In the genomic region with DNA sequence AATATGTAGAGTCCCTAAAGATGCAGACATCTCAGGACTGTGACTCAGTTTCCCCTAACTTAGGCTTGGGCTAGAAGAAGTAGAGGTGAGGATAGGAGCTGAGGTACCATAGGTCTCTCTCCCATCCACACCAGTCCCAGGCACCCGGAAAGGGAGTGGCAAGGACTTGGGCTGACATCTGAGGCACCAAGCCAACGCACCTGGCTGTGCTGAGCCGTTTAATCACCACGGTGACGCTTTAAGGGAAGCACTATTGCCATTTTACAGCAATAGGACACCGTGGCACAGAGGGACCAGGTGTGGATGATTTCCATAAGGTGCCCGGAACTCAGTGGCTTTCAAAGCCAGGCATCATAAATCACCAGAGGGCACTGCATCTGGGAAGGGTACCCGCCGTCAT, we compare ENCODE assay signal across 26 mouse cellular contexts. TPM values are rescaled to one million over a fixed set of nuclear protein-coding genes. Genes with fewer than 3 reads are reported as not detected.
"Had no signal": no experiment of that assay in that cellular context is flagged by ENCODE, and none has a peak within 500 bp of the region (broad histone marks: within the 10 kb centered on the region; RNA-seq: fewer than 3 reads in every experiment).

No protein-coding gene starts in this region.

- ATAC-seq: midbrain, embryonic 13.5 days had no signal

- H3K4me2 ChIP-seq: liver, embryonic 13.5 days; midbrain, embryonic 13.5 days had no signal

- H3K27ac ChIP-seq: kidney, postnatal 0 days; left cerebral cortex, adult 2 months; liver, embryonic 13.5 days; macrophage; midbrain, embryonic 13.5 days had no signal

- H3K4me1 ChIP-seq: midbrain, embryonic 13.5 days had no signal

- H3K4me3 ChIP-seq: left cerebral cortex, adult 2 months; liver, embryonic 13.5 days; midbrain, embryonic 13.5 days had no signal

- H3K27me3 ChIP-seq: liver, embryonic 13.5 days; midbrain, embryonic 13.5 days had no signal

- DNase-seq: kidney, adult 11 months; kidney, adult 9 months; kidney, postnatal 25 days; layer of hippocampus, postnatal 36 days; liver, embryonic 13.5 days; lung, adult 2 months had no signal

- H3K9ac ChIP-seq: liver, embryonic 13.5 days; midbrain, embryonic 13.5 days had no signal

- H3K9me3 ChIP-seq: liver, embryonic 13.5 days; midbrain, embryonic 13.5 days had no signal

- H3K36me3 ChIP-seq: liver, embryonic 13.5 days; midbrain, embryonic 13.5 days had no signal

RNA-seq across cellular contexts. Expression of a gene that starts 5.2 kb away (rescaled TPM):
- total RNA-seq: layer of hippocampus, adult 8-10 months; layer of hippocampus, postnatal 10 days; layer of hippocampus, postnatal 36 days; left cerebral cortex, adult 2 months; left cerebral cortex, postnatal 10 days; left cerebral cortex, postnatal 36 days; liver, adult 2 months; megakaryocyte, adult 5-6 weeks; midbrain, postnatal 0 days had no signal
- polyA plus RNA-seq: kidney, postnatal 0 days; limb, embryonic 11.5 days; liver, adult 2 months; liver, embryonic 13.5 days; liver, embryonic 16.5 days; lung, embryonic 16.5 days; macrophage; midbrain, embryonic 13.5 days; midbrain, postnatal 0 days; neural tube, embryonic 11.5 days; neural tube, embryonic 14.5 days; small intestine, adult 2 months; spleen, adult 2 months; stomach, embryonic 16.5 days had no signal

RNA-seq across cellular contexts. Expression of a gene that starts 28.0 kb away (rescaled TPM):
- total RNA-seq: layer of hippocampus, adult 8-10 months; layer of hippocampus, postnatal 10 days; layer of hippocampus, postnatal 36 days; left cerebral cortex, adult 2 months; left cerebral cortex, postnatal 10 days; left cerebral cortex, postnatal 36 days; megakaryocyte, adult 5-6 weeks; midbrain, postnatal 0 days had no signal
- polyA plus RNA-seq: kidney, postnatal 0 days; limb, embryonic 11.5 days; lung, embryonic 16.5 days; macrophage; midbrain, embryonic 13.5 days; midbrain, postnatal 0 days; neural tube, embryonic 11.5 days; neural tube, embryonic 14.5 days had no signal

RNA-seq across cellular contexts. Expression of a gene that starts 48.7 kb away (rescaled TPM):
- total RNA-seq: layer of hippocampus, adult 8-10 months; layer of hippocampus, postnatal 10 days; layer of hippocampus, postnatal 36 days; left cerebral cortex, adult 2 months; left cerebral cortex, postnatal 10 days; left cerebral cortex, postnatal 36 days; liver, adult 2 months; megakaryocyte, adult 5-6 weeks; midbrain, postnatal 0 days had no signal
- polyA plus RNA-seq: kidney, postnatal 0 days; limb, embryonic 11.5 days; limb, embryonic 14.5 days; liver, adult 2 months; liver, embryonic 13.5 days; liver, embryonic 16.5 days; lung, adult 2 months; lung, embryonic 16.5 days; macrophage; midbrain, embryonic 13.5 days; midbrain, postnatal 0 days; neural tube, embryonic 11.5 days; neural tube, embryonic 14.5 days; small intestine, adult 2 months had no signal
